Mouse (Mus musculus) left cerebral cortex, adult 8-10 months (tissue): ENCODE measurements around the gene Zfp459. TPM values are rescaled to one million over a fixed set of nuclear protein-coding genes. Genes with fewer than 3 reads are reported as not detected.

ENCODE experiments used
- total RNA-seq, 4 experiments: library from RNA; stranded (reverse); gene quantifications; 2 replicates each; pipeline ENCODE4 v1.2.4; 2022

The Zfp459 gene
- total RNA-seq, 4 experiments from 2014 or later: 2.5 to 8.2 (median 4.0) TPM

Other genes starting within 250 kb of the Zfp459 start
- 10 to 100 TPM in 1 of 4 experiments, 1 to 10 TPM in 3; 4.1 to 10.3 (median 6.1) TPM for gene Rsl1, start 248.2 kb downstream of the Zfp459 start, total RNA-seq
- gene Zfp455, start 226.9 kb downstream of the Zfp459 start, total RNA-seq: 1 to 10 TPM; 2.6 to 4.2 (median 3.2) TPM
- gene Zfp458, start 143.0 kb downstream of the Zfp459 start, total RNA-seq: 10 to 100 TPM; 20.2 to 26.6 (median 22.9) TPM
- 1 to 10 TPM; 4.5 to 7.8 (median 6.2) TPM for gene Zfp457, start 114.9 kb downstream of the Zfp459 start, total RNA-seq
- 1 to 10 TPM; 3.5 to 4.4 (median 3.9) TPM for gene Zfp595, start 88.8 kb downstream of the Zfp459 start, total RNA-seq
- 1 to 10 TPM in 3 of 4 experiments, not detected in 1; 1.6 to 2.3 (median 1.8) TPM for gene Gm28044, start 60.9 kb downstream of the Zfp459 start, total RNA-seq
- 1 to 10 TPM in 3 of 4 experiments, under 1 TPM in 1; 0.98 to 1.5 (median 1.2) TPM for gene Zfp953, start 60.8 kb downstream of the Zfp459 start, total RNA-seq
- gene Gm28041, start 45.7 kb downstream of the Zfp459 start, total RNA-seq: under 1 TPM in 1 of 4 experiments, not detected in 3; 0.70 TPM
- gene Zfp456, start 45.6 kb downstream of the Zfp459 start, total RNA-seq: 1 to 10 TPM in 2 of 4 experiments, under 1 TPM in 2; 0.77 to 1.2 (median 0.92) TPM
- gene Zfp429, start 21.6 kb downstream of the Zfp459 start, total RNA-seq: 1 to 10 TPM; 1.8 to 4.4 (median 3.7) TPM
- gene Zfp874a, start 30.2 kb upstream of the Zfp459 start, total RNA-seq: 10 to 100 TPM; 11.8 to 15.0 (median 14.3) TPM
- 10 to 100 TPM; 15.7 to 20.1 (median 17.9) TPM for gene Zfp874b, start 62.8 kb upstream of the Zfp459 start, total RNA-seq
- 10 to 100 TPM in 1 of 4 experiments, 1 to 10 TPM in 3; 6.6 to 11.3 (median 8.4) TPM for gene Zfp58, start 79.1 kb upstream of the Zfp459 start, total RNA-seq
- gene Gm26965, start 104.7 kb upstream of the Zfp459 start, total RNA-seq: 1 to 10 TPM in 1 of 4 experiments, under 1 TPM in 1, not detected in 2; 0.83 to 1.3 TPM
- 10 to 100 TPM; 21.2 to 24.7 (median 21.6) TPM for gene Zfp87, start 104.8 kb upstream of the Zfp459 start, total RNA-seq
- 10 to 100 TPM in 2 of 4 experiments, 1 to 10 TPM in 2; 9.5 to 12.2 (median 10.8) TPM for gene Zfp748, start 132.4 kb upstream of the Zfp459 start, total RNA-seq
- 10 to 100 TPM in 1 of 4 experiments, 1 to 10 TPM in 3; 8.1 to 10.6 (median 8.9) TPM for gene Zfp729b, start 188.3 kb upstream of the Zfp459 start, total RNA-seq
- 1 to 10 TPM in 2 of 4 experiments, under 1 TPM in 2; 0.89 to 3.2 (median 1.7) TPM for gene Gm49345, start 216.4 kb upstream of the Zfp459 start, total RNA-seq
- gene Zfp729a, start 216.4 kb upstream of the Zfp459 start, total RNA-seq: 10 to 100 TPM in 3 of 4 experiments, 1 to 10 TPM in 1; 7.8 to 13.7 (median 10.4) TPM